Mouse (Mus musculus): Measurements from ENCODE around the gene Cit.
A peak's percentile ranks its signal among the peaks of the same experiment; 100 is the strongest.

DNA sequence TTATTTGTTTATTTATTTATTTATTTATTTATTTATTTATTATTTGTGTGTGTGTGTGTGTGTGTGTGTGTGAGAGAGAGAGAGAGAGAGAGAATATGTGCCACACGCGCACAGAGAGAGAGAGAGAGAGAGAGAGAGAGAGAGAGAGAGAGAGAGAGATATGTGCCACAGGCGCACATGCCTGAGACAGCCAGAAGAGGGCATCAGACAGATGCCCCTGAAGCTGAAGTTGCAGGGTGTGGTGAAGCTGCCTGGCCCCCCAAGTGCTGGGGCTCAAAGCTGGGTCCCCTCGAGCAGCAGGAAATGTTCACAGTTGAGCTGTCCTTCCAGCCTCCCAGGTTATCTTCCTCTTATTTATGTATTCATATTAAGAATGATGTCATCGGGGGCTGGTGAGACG, 32.3 kb downstream of the Cit start:
- TF ChIP-seq CTCF (IDR thresholded peaks at IDR 0.05) (peak; percentile 40), EP300 (IDR thresholded peaks at IDR 0.05) (no peak)
